Mouse (Mus musculus) hindbrain, embryonic 11.5 days (tissue): ENCODE data around the gene Git2. TPM values are rescaled to one million over a fixed set of nuclear protein-coding genes. Genes with fewer than 3 reads are reported as not detected.

Experiments used
- ATAC-seq: fragments of 200-750 bp; cut with Nextera tagmentation; 2 replicates; pipeline ENCODE4 v1.8.0; 2017; ENCODE audit warnings: mild to moderate bottlenecking, moderate TSS enrichment, moderate library complexity; ENCODE audit not compliant: low FRiP score
- DNase-seq: peaks from one replicate; pipeline ENCODE4 v3.0.0-alpha.2; 2015; ENCODE audit warnings: low spot score
- H3K27ac ChIP-seq: fragments of 300-500 bp; sonication (generic); 2 replicates; pipeline ENCODE4 v1.5.1; 2014; ENCODE audit warnings: mild to moderate bottlenecking, low read depth, low read length
- H3K27me3 ChIP-seq: fragments of 300-500 bp; sonication (generic); 2 replicates; pipeline ENCODE4 v1.6.1; 2014; ENCODE audit warnings: mild to moderate bottlenecking, low read length, moderate library complexity, mixed read lengths; ENCODE audit not compliant: control insufficient read depth, insufficient read depth
- H3K36me3 ChIP-seq: fragments of 300-500 bp; sonication (generic); 2 replicates; pipeline ENCODE4 v1.6.1; 2014; ENCODE audit warnings: mild to moderate bottlenecking, low read length, moderate library complexity, mixed read lengths; ENCODE audit not compliant: control insufficient read depth, insufficient read depth
- H3K4me1 ChIP-seq: fragments of 300-500 bp; sonication (generic); replicated peaks from 2 replicates; pipeline ENCODE4 v1.6.1; 2014; ENCODE audit warnings: low read length, mixed read lengths; ENCODE audit not compliant: control insufficient read depth, insufficient read depth
- H3K4me2 ChIP-seq: fragments of 300-500 bp; sonication (generic); replicated peaks from 2 replicates; pipeline ENCODE4 v1.6.1; 2014; ENCODE audit warnings: mild to moderate bottlenecking, low read depth, low read length
- H3K4me3 ChIP-seq: fragments of 300-500 bp; sonication (generic); 2 replicates; pipeline ENCODE4 v1.5.1; 2014; ENCODE audit warnings: low read depth, low read length
- H3K9ac ChIP-seq: fragments of 300-500 bp; sonication (generic); 2 replicates; pipeline ENCODE4 v1.6.1; 2014; ENCODE audit warnings: low read depth, low read length
- H3K9me3 ChIP-seq: fragments of 300-500 bp; sonication (generic); 2 replicates; pipeline ENCODE4 v1.6.1; 2016; ENCODE audit warnings: low read length; ENCODE audit not compliant: control insufficient read depth
- WGBS: fragments of 180-500 bp; shearing (Covaris S2); extraction: QIAGEN DNeasy Blood & Tissue Kit; methylation state at CpG from one replicate; pipeline ENCODE4 v1.1.7; 2014; 5-methylcytosine and 5-hydroxymethylcytosine counted together
- polyA plus RNA-seq: library from polyadenylated mRNA; unstranded; fragments of >200 nt; fragmentation: Nextera tagmentation; extraction: Ambion mirVana; gene quantifications from 2 replicates; pipeline ENCODE4 v1.2.1, GENCODE M21; 2014

Git2 gene
- polyA plus RNA-seq, 1 experiment from 2014 or later: 42.2 TPM

DNA sequence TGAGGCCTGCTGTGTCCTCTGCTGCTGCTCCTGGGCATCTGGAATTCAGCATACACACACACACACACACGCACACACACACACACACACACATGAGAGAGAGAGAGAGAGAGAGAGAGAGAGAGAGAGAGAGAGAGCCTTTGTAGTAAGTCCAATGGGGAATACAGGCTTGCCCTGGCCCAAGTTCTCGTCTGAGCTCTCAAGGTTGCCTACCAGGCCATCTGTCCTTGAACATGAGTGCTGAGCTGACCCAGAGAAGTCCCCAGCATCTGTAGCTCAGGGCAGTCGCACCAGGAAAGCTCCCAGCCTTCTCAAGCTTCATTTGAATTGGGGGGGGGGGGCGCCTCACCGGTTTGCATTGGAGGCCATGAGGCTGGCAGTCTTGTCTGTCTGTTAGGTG lies 9.9 kb upstream of the Git2 start:
- Histone ChIP-seq H3K27ac (no peak overlapping the region), H3K9me3 (no peaks in the 10 kb centered on the region), H3K27me3 (no peaks in the 10 kb centered on the region), H3K4me2 (no peak overlapping the region), H3K4me3 (no peak overlapping the region), H3K4me1 (no peaks in the 10 kb centered on the region), H3K9ac (no peak overlapping the region), H3K36me3 (no peaks in the 10 kb centered on the region; the same call in 1 of the 2 replicates)
- DNase-seq (no peak), ATAC-seq (no peak)
- 81% methylated on average over 5 of the region's 5 CpGs for WGBS

DNA sequence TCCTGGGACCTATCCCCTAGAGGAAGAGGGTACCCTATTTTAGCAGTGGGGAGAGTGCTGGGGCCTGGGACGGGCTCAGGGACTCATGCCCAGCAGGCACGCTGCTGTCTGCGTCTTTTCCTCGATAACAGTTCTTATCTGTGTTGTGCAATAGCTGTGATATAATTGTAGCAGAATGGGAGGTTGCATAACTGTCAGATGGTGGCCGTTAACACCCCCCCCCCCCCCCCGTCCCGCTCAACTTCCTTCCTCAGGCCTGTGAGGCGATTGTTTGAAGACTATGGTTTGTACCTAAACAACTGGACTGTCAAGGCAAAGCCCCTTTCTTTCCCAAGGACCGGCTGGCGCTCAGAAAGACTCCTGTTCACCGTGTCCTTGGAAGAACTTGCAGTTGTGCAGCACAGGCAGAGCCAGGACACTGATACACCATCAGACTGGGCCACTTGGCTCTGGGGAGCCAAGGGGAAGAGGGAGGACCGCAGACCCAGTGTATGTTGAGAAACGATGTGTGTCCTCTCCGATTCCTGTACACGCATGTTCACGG lies 9.4 kb upstream of the Git2 start:
- no peaks in the 10 kb centered on the region; the same call in 1 of the 2 replicates for H3K36me3 ChIP-seq
- DNase-seq (no peak), ATAC-seq (no peak)
- no peaks in the 10 kb centered on the region for H3K9me3 ChIP-seq
- no peaks in the 10 kb centered on the region for H3K4me1 ChIP-seq
- no peak overlapping the region for H3K4me3 ChIP-seq
- no peak overlapping the region for H3K27ac ChIP-seq
- H3K27me3 ChIP-seq: no peaks in the 10 kb centered on the region
- 88% methylated on average over 16 of the region's 16 CpGs for WGBS
- no peak overlapping the region for H3K4me2 ChIP-seq
- no peak overlapping the region for H3K9ac ChIP-seq

DNA sequence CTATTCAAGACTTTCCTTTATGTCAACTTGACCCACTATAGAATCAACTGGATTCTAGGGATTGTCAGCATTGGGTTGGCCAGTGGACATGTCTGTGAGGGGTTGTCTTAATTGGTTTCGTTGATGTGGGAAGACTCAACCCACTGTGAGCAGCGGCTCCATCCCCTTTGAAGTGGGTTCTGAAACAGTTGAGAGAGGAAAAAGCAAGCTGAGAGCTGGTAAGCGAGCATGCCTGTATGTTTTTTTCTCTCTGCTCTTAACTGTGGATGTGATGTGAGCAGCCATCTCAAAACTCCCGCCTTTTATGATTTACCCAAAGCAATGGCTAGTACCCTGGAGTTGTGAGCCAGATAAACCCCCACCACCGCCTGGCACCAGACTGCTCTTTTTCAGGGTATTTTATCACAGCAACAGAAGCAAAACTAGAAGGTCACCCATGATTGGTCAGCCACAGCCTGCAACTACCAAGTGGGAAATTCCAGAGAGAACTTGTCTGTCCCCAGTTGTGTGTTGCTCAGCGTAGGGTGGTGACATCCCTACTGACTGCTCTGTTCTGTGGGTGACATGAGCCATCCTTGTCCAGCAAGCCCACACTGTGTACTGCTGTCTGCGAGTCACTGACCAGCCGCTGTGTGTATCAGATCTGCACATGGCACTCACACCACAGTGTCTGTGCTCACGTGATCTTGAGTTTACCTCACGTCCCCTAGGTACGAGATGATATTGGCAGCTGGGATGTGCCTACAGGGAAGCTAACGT lies 8.3 kb upstream of the Git2 start:
- ATAC-seq (no peak), DNase-seq (no peak)
- Histone ChIP-seq H3K27me3 (no peaks in the 10 kb centered on the region), H3K4me3 (no peak overlapping the region), H3K9me3 (no peaks in the 10 kb centered on the region), H3K4me1 (no peaks in the 10 kb centered on the region; the same call in 1 of the 2 replicates), H3K4me2 (no peak overlapping the region), H3K27ac (no peak overlapping the region), H3K9ac (no peak overlapping the region), H3K36me3 (no peaks in the 10 kb centered on the region)
- 91% methylated on average over 12 of the region's 12 CpGs for WGBS

DNA sequence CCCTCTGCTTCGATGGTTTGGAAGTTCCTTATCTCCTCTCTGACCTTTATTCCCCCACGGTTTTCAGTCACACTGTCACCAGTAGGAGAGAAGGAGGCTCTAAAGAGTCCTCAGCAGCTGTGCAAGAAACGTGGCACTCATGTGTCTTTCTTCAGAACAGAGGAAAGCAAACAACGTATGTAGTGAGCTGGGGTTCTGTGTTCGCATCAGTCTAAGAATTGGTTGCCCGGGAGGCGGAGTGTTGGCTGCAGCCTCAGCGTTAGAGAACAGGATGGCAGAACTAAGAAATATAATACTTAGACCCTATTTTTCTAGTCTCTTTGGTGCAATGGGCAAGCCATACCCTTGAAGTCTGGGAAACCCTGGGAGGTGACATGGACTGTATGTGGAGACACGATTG lies 7.7 kb upstream of the Git2 start:
- DNase-seq: no peak
- no peaks in the 10 kb centered on the region for H3K9me3 ChIP-seq
- H3K4me1 ChIP-seq: no peaks in the 10 kb centered on the region; the same call in 1 of the 2 replicates
- no peak overlapping the region for H3K27ac ChIP-seq
- ATAC-seq: no peak
- no peaks in the 10 kb centered on the region for H3K27me3 ChIP-seq
- H3K4me3 ChIP-seq: no peak overlapping the region
- WGBS: 85% methylated on average over 9 of the region's 9 CpGs
- H3K9ac ChIP-seq: no peak overlapping the region
- H3K36me3 ChIP-seq: no peaks in the 10 kb centered on the region
- no peak overlapping the region for H3K4me2 ChIP-seq

DNA sequence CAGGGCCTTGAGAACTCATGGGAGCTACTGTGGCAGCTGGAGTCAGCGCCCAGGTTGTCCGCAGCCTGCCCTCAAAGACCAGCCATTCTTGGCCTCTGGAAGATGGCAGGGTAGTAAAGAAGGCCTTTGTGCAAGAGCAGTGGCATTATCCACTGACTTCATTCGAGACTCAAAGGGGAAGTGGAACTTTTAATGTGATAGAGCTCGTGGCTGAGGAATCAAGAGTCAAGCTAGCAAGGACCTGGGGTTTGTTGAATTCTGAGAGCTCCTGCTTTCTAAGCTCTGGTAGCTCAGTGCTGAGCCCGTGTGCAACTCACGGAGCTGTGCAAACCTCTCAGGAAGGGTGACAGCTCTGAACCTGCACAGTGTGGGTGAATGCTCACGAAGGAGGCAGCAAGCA lies 5.6 kb upstream of the Git2 start:
- 87% methylated on average over 7 of the region's 7 CpGs for WGBS
- no peak for ATAC-seq
- no peak overlapping the region for H3K4me2 ChIP-seq
- no peak overlapping the region for H3K9ac ChIP-seq
- no peaks in the 10 kb centered on the region for H3K36me3 ChIP-seq
- no peaks in the 10 kb centered on the region for H3K27me3 ChIP-seq
- H3K4me3 ChIP-seq: no peak overlapping the region
- no peak overlapping the region for H3K27ac ChIP-seq
- H3K4me1 ChIP-seq: no peaks in the 10 kb centered on the region; the same call in 1 of the 2 replicates
- H3K9me3 ChIP-seq: no peaks in the 10 kb centered on the region
- DNase-seq: no peak

DNA sequence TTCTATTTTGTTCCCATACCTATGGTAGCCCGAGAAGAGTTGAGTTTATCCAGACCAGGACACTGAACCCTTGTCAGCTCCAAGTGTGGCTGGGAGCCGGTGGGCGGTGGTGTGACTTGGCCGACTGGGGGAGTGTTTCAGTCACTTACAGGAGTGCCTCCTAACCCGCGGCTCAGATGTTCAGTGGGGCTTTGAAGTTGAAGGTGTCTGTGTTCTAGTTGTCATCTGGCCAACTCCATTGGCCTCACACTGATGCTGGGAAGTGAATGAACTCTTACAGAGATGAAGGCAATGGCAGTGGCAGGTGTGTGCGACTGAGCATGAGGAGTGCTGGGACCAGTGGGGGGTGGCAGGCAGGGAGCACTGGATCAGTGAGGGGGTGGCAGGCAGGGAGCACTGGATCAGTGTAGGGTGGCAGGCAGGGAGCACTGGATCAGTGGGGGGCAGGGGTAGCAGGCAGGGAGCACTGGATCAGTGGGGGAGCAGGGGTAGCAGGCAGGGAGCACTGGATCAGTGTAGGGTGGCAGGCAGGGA lies 4.7 kb upstream of the Git2 start:
- DNase-seq (no peak), ATAC-seq (no peak)
- 80% methylated on average over 7 of the region's 7 CpGs for WGBS

DNA sequence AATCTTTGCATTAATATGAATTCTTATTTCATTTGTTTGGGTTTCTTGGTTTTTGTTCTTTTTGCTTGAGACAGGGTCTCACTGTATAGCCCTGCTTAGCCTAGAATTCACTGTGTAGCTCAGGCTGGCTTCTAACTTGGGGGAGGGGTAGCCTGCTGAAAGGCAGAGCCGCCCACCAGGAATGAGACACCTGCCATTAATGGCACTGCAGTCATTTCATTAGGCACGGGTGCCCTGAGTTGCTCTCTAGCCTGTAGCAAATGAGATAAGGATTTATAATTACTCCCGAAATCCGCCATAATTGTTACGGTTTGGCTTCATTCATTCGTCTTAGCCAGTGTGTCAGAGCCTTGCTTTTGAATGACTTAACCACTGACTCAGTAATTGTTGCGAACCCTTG lies 857 bp upstream of the Git2 start:
- H3K4me1 ChIP-seq: peaks cover 5% of the 10 kb centered on the region
- no peaks in the 10 kb centered on the region for H3K27me3 ChIP-seq
- H3K9ac ChIP-seq: no peak overlapping the region; the same call in 1 of the 2 replicates
- no peaks in the 10 kb centered on the region for H3K36me3 ChIP-seq
- DNase-seq (no peak), ATAC-seq (no peak)
- peak overlapping the region; percentile 61; the same call in 1 of the 2 replicates for H3K4me2 ChIP-seq
- no peaks in the 10 kb centered on the region for H3K9me3 ChIP-seq
- peak overlapping the region; percentile 77 for H3K4me3 ChIP-seq
- no peak overlapping the region for H3K27ac ChIP-seq
- WGBS: 70% methylated on average over 7 of the region's 7 CpGs

More for the DNA sequence above, 4.7 kb upstream of the Git2 start:
- H3K9ac ChIP-seq: no peak overlapping the region
- H3K27me3 ChIP-seq: no peaks in the 10 kb centered on the region
- H3K4me2 ChIP-seq: no peak overlapping the region
- no peaks in the 10 kb centered on the region for H3K9me3 ChIP-seq
- no peak overlapping the region for H3K4me3 ChIP-seq
- H3K36me3 ChIP-seq: no peaks in the 10 kb centered on the region
- no peaks in the 10 kb centered on the region; the same call in 1 of the 2 replicates for H3K4me1 ChIP-seq
- H3K27ac ChIP-seq: no peak overlapping the region

DNA sequence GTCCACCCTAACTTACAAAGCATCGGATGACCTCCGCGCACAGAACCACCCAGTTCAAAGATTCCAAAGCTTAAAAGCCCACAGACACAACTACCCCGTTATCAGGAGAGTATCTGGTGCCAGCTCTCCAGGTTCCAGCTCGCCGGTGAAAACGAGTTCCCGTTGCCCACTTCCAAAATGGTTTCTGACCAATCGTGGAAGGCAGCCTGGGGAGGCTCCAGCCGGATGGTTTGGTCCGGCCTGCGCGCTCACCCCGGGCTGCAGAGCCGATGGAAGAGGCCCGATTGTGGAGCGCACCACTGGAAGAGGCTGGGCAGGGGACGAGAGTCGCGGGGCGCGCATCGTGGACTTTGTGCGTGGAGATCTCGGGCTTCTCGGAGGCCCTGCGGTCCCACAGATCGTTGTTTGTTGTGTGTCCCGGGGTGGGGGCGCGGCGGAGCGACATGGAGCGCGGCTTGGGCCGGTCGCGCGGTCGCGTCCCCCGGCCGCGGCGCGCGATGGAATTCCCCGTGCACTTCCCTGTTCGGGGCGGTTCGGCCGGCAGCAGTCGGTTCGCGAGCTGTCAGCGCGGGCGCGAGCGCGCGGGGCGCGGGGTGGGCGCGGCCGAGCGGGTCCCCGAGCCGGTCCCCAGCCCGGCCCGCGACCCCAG lies 790 bp downstream of the Git2 start, which contains the start of gene Ankrd13a:
Ankrd13a (plus strand) TSS at position 275 of the 649 bp plus-strand sequence.
- under 1% methylated on average over 63 of the region's 73 CpGs for WGBS
- Histone ChIP-seq H3K4me1 (peaks cover 5% of the 10 kb centered on the region), H3K9me3 (no peaks in the 10 kb centered on the region), H3K36me3 (no peaks in the 10 kb centered on the region), H3K27me3 (no peaks in the 10 kb centered on the region), H3K9ac (peak within 1 kb of the TSS; percentile 92), H3K4me2 (peak within 1 kb of the TSS; percentile 61), H3K27ac (peak within 1 kb of the TSS; percentile 92), H3K4me3 (peak within 1 kb of the TSS; percentile 77)
- DNase-seq (peak; percentile 90), ATAC-seq (peak; percentile 84)
